Mouse (Mus musculus) stomach, postnatal 0 days (tissue): ENCODE results near the gene Caln1.

Experiments
- CTCF ChIP-seq: IDR thresholded peaks from 2 replicates; pipeline ENCODE4 v1.5.1; 2016; ENCODE audit warnings: antibody characterized with exemption, low read depth, mild to moderate bottlenecking, moderate library complexity
- EP300 ChIP-seq: optimal IDR thresholded peaks from 2 replicates; pipeline ENCODE3; 2016; ENCODE audit warnings: antibody characterized with exemption

GRCm38 (mm10) chr5:130620060-130620459 lies 250.8 kb downstream of the Caln1 start:
- TF ChIP-seq CTCF (no peak), EP300 (no peak)
